In the genomic region with DNA sequence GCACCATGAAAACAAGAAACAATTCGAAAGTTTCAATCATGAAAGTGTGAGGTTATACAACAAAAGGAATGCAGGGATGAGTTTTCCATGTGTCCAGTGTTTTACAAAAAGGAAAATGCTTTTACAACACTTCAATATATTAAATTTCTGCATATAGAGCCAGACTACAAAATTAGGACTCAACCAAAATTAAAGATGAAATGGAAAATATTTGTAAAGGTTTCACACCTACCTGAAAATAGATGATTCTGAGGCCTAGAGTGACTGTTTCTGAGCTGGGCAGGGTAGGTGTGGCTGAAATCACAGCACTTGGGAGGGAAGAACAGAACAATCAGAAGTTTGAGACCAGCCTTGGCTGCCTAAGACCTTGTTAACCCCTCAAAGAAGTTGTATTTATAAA, we compare ENCODE assay signal across 20 mouse cellular contexts. TPM values are rescaled to one million over a fixed set of nuclear protein-coding genes. Genes with fewer than 3 reads are reported as not detected.
DNase-seq lines count a peak whose midpoint lies in the region; ATAC-seq and TF ChIP-seq lines count a peak whose summit lies in the region.
"Had no signal": no experiment of that assay in that cellular context is flagged by ENCODE, and none has a peak within 500 bp of the region (broad histone marks: within the 10 kb centered on the region; RNA-seq: fewer than 3 reads in every experiment).

No protein-coding gene starts in this region.

- no peak for ATAC-seq in midbrain, embryonic 14.5 days (ENCODE audit: low FRiP score, low TSS enrichment)
- ATAC-seq in kidney, embryonic 14.5 days (ENCODE audit: low FRiP score, low TSS enrichment) = no peak
- ATAC-seq: activated CD4-positive, CD25-positive, alpha-beta regulatory T cell, adult 4 months; forebrain, embryonic 13.5 days; forebrain, embryonic 15.5 days; Patski had no signal

- no peak overlapping the region for H3K4me2 ChIP-seq in midbrain, embryonic 14.5 days (ENCODE audit: low read length)
- H3K4me2 ChIP-seq in kidney, embryonic 14.5 days (replicated peaks; ENCODE audit: low read depth, low read length) = no peak overlapping the region
- H3K4me2 ChIP-seq: embryonic facial prominence, embryonic 12.5 days; forebrain, embryonic 13.5 days; forebrain, embryonic 15.5 days had no signal

- peak overlapping the region; percentile 31; the same call in 1 of the 2 replicates for H3K27ac ChIP-seq in heart, adult 2 months
- 0 out of 2 replicates have a peak overlapping the region, but pooled peaks have one; percentile 80 for H3K27ac ChIP-seq in midbrain, embryonic 10.5 days (replicated peaks)
- H3K27ac ChIP-seq in midbrain, embryonic 14.5 days (replicated peaks; ENCODE audit: low read depth, low read length) = no peak overlapping the region
- no peak overlapping the region for H3K27ac ChIP-seq in kidney, embryonic 14.5 days (ENCODE audit: low read depth, low read length)
- H3K27ac ChIP-seq: embryonic facial prominence, embryonic 10.5 days; embryonic facial prominence, embryonic 12.5 days had no signal

- no peak for DNase-seq in heart, adult 2 months
- no peak for DNase-seq in heart, adult 9 months (ENCODE audit: low spot score in 2 of 2)
- no peak for DNase-seq in midbrain, embryonic 10.5 days (ENCODE audit: low spot score)
- DNase-seq in midbrain, embryonic 14.5 days = no peak
- peak; percentile 12 for DNase-seq in induced T-regulatory cell, adult 2 months (ENCODE audit: low read depth)
- DNase-seq: adrenal gland, adult 8-10 months; adrenal gland, postnatal 14 days; adrenal gland, postnatal 36 days; cerebellum, adult 11-12 months; cerebellum, adult 2 months; cerebellum, adult 9-10 months; cerebellum, postnatal 10 days had no signal

- intact Hi-C loops in heart, adult 2 months (cut with DNase I) = loop anchor here (5.0 kb wide), 1 partner anchor 81 kb away; a partner anchor contains a TSS

- no peaks in the 10 kb centered on the region for H3K27me3 ChIP-seq in heart, adult 2 months (ENCODE audit: control insufficient read depth, insufficient read depth, low read length)
- H3K27me3 ChIP-seq in midbrain, embryonic 10.5 days (ENCODE audit: low read depth, poor library complexity, severe bottlenecking) = no peaks in the 10 kb centered on the region
- H3K27me3 ChIP-seq in midbrain, embryonic 14.5 days (ENCODE audit: control insufficient read depth, insufficient read depth, low read length) = no peaks in the 10 kb centered on the region
- H3K27me3 ChIP-seq in kidney, embryonic 14.5 days (ENCODE audit: control insufficient read depth, insufficient read depth, low read length) = no peaks in the 10 kb centered on the region
- H3K27me3 ChIP-seq: embryonic facial prominence, embryonic 12.5 days; forebrain, embryonic 13.5 days; forebrain, embryonic 15.5 days; Patski had no signal

- H3K36me3 ChIP-seq in heart, adult 2 months (ENCODE audit: control insufficient read depth, insufficient read depth, low read length) = no peaks in the 10 kb centered on the region
- H3K36me3 ChIP-seq in midbrain, embryonic 10.5 days = no peaks in the 10 kb centered on the region
- no peaks in the 10 kb centered on the region for H3K36me3 ChIP-seq in midbrain, embryonic 14.5 days (ENCODE audit: control insufficient read depth, insufficient read depth, low read length)
- H3K36me3 ChIP-seq in kidney, embryonic 14.5 days (ENCODE audit: control insufficient read depth, insufficient read depth, low read length) = no peaks in the 10 kb centered on the region
- H3K36me3 ChIP-seq: embryonic facial prominence, embryonic 10.5 days; embryonic facial prominence, embryonic 12.5 days; forebrain, embryonic 15.5 days; G1E had no signal

- no peak overlapping the region for H3K9ac ChIP-seq in heart, adult 2 months (ENCODE audit: low read depth, low read length)
- no peak overlapping the region for H3K9ac ChIP-seq in midbrain, embryonic 14.5 days (replicated peaks; ENCODE audit: low read length)
- no peak overlapping the region for H3K9ac ChIP-seq in kidney, embryonic 14.5 days (ENCODE audit: low read depth, low read length)
- H3K9ac ChIP-seq: embryonic facial prominence, embryonic 12.5 days; forebrain, embryonic 13.5 days; forebrain, embryonic 15.5 days had no signal

- TF ChIP-seq POLR2A in heart, adult 2 months (IDR thresholded peaks at IDR 0.05; ENCODE audit: insufficient read depth, low read depth, low read length) = no peak

- no peaks in the 10 kb centered on the region for H3K79me2 ChIP-seq in heart, adult 2 months (replicated peaks; ENCODE audit: control insufficient read depth, insufficient read depth, low read length)

- no peak for TF ChIP-seq EP300 in heart, adult 2 months (IDR thresholded peaks at IDR 0.05; ENCODE audit: insufficient read depth, low read depth, low read length)

- H3K9me3 ChIP-seq in midbrain, embryonic 10.5 days (replicated peaks) = no peaks in the 10 kb centered on the region
- no peaks in the 10 kb centered on the region for H3K9me3 ChIP-seq in midbrain, embryonic 14.5 days (ENCODE audit: control insufficient read depth, low read length)
- H3K9me3 ChIP-seq in kidney, embryonic 14.5 days (ENCODE audit: control insufficient read depth, low read length) = no peaks in the 10 kb centered on the region
- H3K9me3 ChIP-seq: embryonic facial prominence, embryonic 10.5 days; embryonic facial prominence, embryonic 12.5 days; forebrain, embryonic 13.5 days; forebrain, embryonic 15.5 days; G1E had no signal

- H3K4me1 ChIP-seq in heart, adult 2 months (ENCODE audit: control insufficient read depth, insufficient read depth, low read length) = peaks cover 12% of the 10 kb centered on the region
- H3K4me1 ChIP-seq in midbrain, embryonic 10.5 days = peaks cover 38% of the 10 kb centered on the region
- H3K4me1 ChIP-seq in midbrain, embryonic 14.5 days (ENCODE audit: control insufficient read depth, insufficient read depth, low read length) = peaks cover 17% of the 10 kb centered on the region
- H3K4me1 ChIP-seq in kidney, embryonic 14.5 days (ENCODE audit: control insufficient read depth, insufficient read depth, low read length) = peaks cover 23% of the 10 kb centered on the region

- no peak overlapping the region for H3K4me3 ChIP-seq in heart, adult 2 months
- no peak overlapping the region for H3K4me3 ChIP-seq in midbrain, embryonic 10.5 days
- no peak overlapping the region for H3K4me3 ChIP-seq in midbrain, embryonic 14.5 days (replicated peaks; ENCODE audit: low read depth, low read length)
- H3K4me3 ChIP-seq in kidney, embryonic 14.5 days (ENCODE audit: low read length) = no peak overlapping the region
- H3K4me3 ChIP-seq: embryonic facial prominence, embryonic 10.5 days; embryonic facial prominence, embryonic 12.5 days; forebrain, embryonic 13.5 days; forebrain, embryonic 15.5 days had no signal

- WGBS in heart, adult 2 months = 72% methylated on average over 1 of the region's 1 CpGs
- WGBS in midbrain, embryonic 10.5 days = 83% methylated on average over 1 of the region's 1 CpGs
- 82% methylated on average over 1 of the region's 1 CpGs for WGBS in midbrain, embryonic 14.5 days
- 87% methylated on average over 1 of the region's 1 CpGs for WGBS in kidney, embryonic 14.5 days

- TF ChIP-seq CTCF in heart, adult 2 months (IDR thresholded peaks at IDR 0.05) = no peak

RNA-seq across cellular contexts. Expression of a gene that starts 31.2 kb away (rescaled TPM):
- 10 to 100 TPM; 13.8 to 18.1 TPM for total RNA-seq in heart, adult 2 months (2021)
- polyA plus RNA-seq in heart, adult 2 months (2012; rRNA removed) = 3.6 and 6.0 TPM in 2 replicates
- 41.7 and 46.1 TPM in 2 replicates for polyA plus RNA-seq in midbrain, embryonic 10.5 days (2016; fragmentation: Nextera tagmentation; extraction: Ambion mirVana)
- polyA plus RNA-seq in midbrain, embryonic 14.5 days (2014; fragmentation: Nextera tagmentation; extraction: Ambion mirVana) = 18.9 and 31.6 TPM in 2 replicates
- 29.6 and 44.5 TPM in 2 replicates for polyA plus RNA-seq in kidney, embryonic 14.5 days (2014; fragmentation: Nextera tagmentation; extraction: Ambion mirVana)

Comparison
In these comparisons a context has a peak if more than half of its experiments do, and no peak if none do; other contexts are left out.
1. H3K27ac ChIP-seq: peak in heart, adult 2 months (single experiment) and midbrain, embryonic 10.5 days (single experiment); none in midbrain, embryonic 14.5 days (single experiment) and kidney, embryonic 14.5 days (single experiment).